Mouse (Mus musculus): ENCODE measurements around the gene Plekhj1. TPM values are rescaled to one million over a fixed set of nuclear protein-coding genes. Genes with fewer than 3 reads are reported as not detected.

Plekhj1 gene
- polyA plus RNA-seq, 1 experiment from 2014 or later = 75.4 TPM

- Histone ChIP-seq H3K9me3 (ENCODE audit: control insufficient read depth, low read length) (no peaks in the 10 kb centered on the region), H3K36me3 (ENCODE audit: control insufficient read depth, insufficient read depth, low read length) (peaks cover 82% of the 10 kb centered on the region), H3K27me3 (ENCODE audit: control insufficient read depth, insufficient read depth, low read length) (no peaks in the 10 kb centered on the region), H3K4me3 (ENCODE audit: control insufficient read depth in 1 of 2, insufficient read depth in 1 of 2, low read depth in 1 of 2, low read length in 2 of 2) (no peak overlapping the region), H3K4me2 (ENCODE audit: low read length) (no peak overlapping the region), H3K27ac (replicated peaks in 1 of 2; ENCODE audit: control insufficient read depth in 1 of 2, insufficient read depth in 1 of 2, low read depth in 2 of 2, low read length in 2 of 2) (no peak overlapping the region), H3K4me1 (ENCODE audit: control insufficient read depth in 2 of 2, insufficient read depth in 2 of 2, low read length in 2 of 2) (peaks cover 10 to 29% of the 10 kb centered on the region in 2 experiments), H3K9ac (ENCODE audit: low read length) (no peak overlapping the region)
- no peak for ATAC-seq (ENCODE audit: insufficient number of reproducible peaks, insufficient read depth, low FRiP score, low read depth)
- 76% methylated on average over 4 of the region's 4 CpGs for WGBS
Observed at GRCm38 (mm10) chr10:80793803-80794202, 4.6 kb downstream of the Plekhj1 start.

- peaks cover 88% of the 10 kb centered on the region for H3K36me3 ChIP-seq (ENCODE audit: control insufficient read depth, insufficient read depth, low read length)
- H3K4me3 ChIP-seq (ENCODE audit: control insufficient read depth in 1 of 2, insufficient read depth in 1 of 2, low read depth in 1 of 2, low read length in 2 of 2) = no peak overlapping the region
- no peaks in the 10 kb centered on the region for H3K9me3 ChIP-seq (ENCODE audit: control insufficient read depth, low read length)
- peaks cover 10 to 29% of the 10 kb centered on the region in 2 experiments for H3K4me1 ChIP-seq (ENCODE audit: control insufficient read depth in 2 of 2, insufficient read depth in 2 of 2, low read length in 2 of 2)
- H3K27me3 ChIP-seq (ENCODE audit: control insufficient read depth, insufficient read depth, low read length) = no peaks in the 10 kb centered on the region
- ATAC-seq (ENCODE audit: insufficient number of reproducible peaks, insufficient read depth, low FRiP score, low read depth) = no peak
- 89% methylated on average over 13 of the region's 13 CpGs for WGBS
- H3K4me2 ChIP-seq (ENCODE audit: low read length) = no peak overlapping the region
- H3K27ac ChIP-seq (replicated peaks in 1 of 2; ENCODE audit: control insufficient read depth in 1 of 2, insufficient read depth in 1 of 2, low read depth in 2 of 2, low read length in 2 of 2) = no peak overlapping the region
- H3K9ac ChIP-seq (ENCODE audit: low read length) = no peak overlapping the region
Observed at GRCm38 (mm10) chr10:80793033-80793784, 5.2 kb downstream of the Plekhj1 start.

GRCm38 (mm10) chr10:80792175-80793032 lies 6.0 kb downstream of the Plekhj1 start:
- H3K27ac ChIP-seq (replicated peaks in 1 of 2; ENCODE audit: control insufficient read depth in 1 of 2, insufficient read depth in 1 of 2, low read depth in 2 of 2, low read length in 2 of 2) = peak overlapping the region; percentile 40 to 68; a peak in 2 of 4 replicates
- H3K4me2 ChIP-seq (ENCODE audit: low read length) = no peak overlapping the region
- no peaks in the 10 kb centered on the region for H3K27me3 ChIP-seq (ENCODE audit: control insufficient read depth, insufficient read depth, low read length)
- H3K4me3 ChIP-seq (ENCODE audit: control insufficient read depth in 1 of 2, insufficient read depth in 1 of 2, low read depth in 1 of 2, low read length in 2 of 2) = no peak overlapping the region
- H3K36me3 ChIP-seq (ENCODE audit: control insufficient read depth, insufficient read depth, low read length) = peaks cover 96% of the 10 kb centered on the region
- H3K4me1 ChIP-seq (ENCODE audit: control insufficient read depth in 2 of 2, insufficient read depth in 2 of 2, low read length in 2 of 2) = peaks cover 10 to 29% of the 10 kb centered on the region in 2 experiments
- peak overlapping the region; percentile 41; the same call in 1 of the 2 replicates for H3K9ac ChIP-seq (ENCODE audit: low read length)
- no peak for ATAC-seq (ENCODE audit: insufficient number of reproducible peaks, insufficient read depth, low FRiP score, low read depth)
- 78% methylated on average over 41 of the region's 41 CpGs for WGBS
- no peaks in the 10 kb centered on the region for H3K9me3 ChIP-seq (ENCODE audit: control insufficient read depth, low read length)

- peak; percentile 23 for ATAC-seq (ENCODE audit: insufficient number of reproducible peaks, insufficient read depth, low FRiP score, low read depth)
Observed at GRCm38 (mm10) chr10:80791476-80792174, 6.8 kb downstream of the Plekhj1 start.

GRCm38 (mm10) chr10:80790761-80791404 lies 7.5 kb downstream of the Plekhj1 start:
- H3K4me3 ChIP-seq (ENCODE audit: control insufficient read depth in 1 of 2, insufficient read depth in 1 of 2, low read depth in 1 of 2, low read length in 2 of 2) = no peak overlapping the region
- H3K9me3 ChIP-seq (ENCODE audit: control insufficient read depth, low read length) = no peaks in the 10 kb centered on the region
- H3K27ac ChIP-seq (replicated peaks in 1 of 2; ENCODE audit: control insufficient read depth in 1 of 2, insufficient read depth in 1 of 2, low read depth in 2 of 2, low read length in 2 of 2) = peak overlapping the region; percentile 34 to 68; a peak in 3 of 4 replicates
- peaks cover 99% of the 10 kb centered on the region for H3K36me3 ChIP-seq (ENCODE audit: control insufficient read depth, insufficient read depth, low read length)
- no peak overlapping the region for H3K4me2 ChIP-seq (ENCODE audit: low read length)
- ATAC-seq (ENCODE audit: insufficient number of reproducible peaks, insufficient read depth, low FRiP score, low read depth) = no peak
- H3K27me3 ChIP-seq (ENCODE audit: control insufficient read depth, insufficient read depth, low read length) = no peaks in the 10 kb centered on the region
- WGBS = 71% methylated on average over 19 of the region's 19 CpGs
- peaks cover 10 to 19% of the 10 kb centered on the region in 2 experiments for H3K4me1 ChIP-seq (ENCODE audit: control insufficient read depth in 2 of 2, insufficient read depth in 2 of 2, low read length in 2 of 2)
- H3K9ac ChIP-seq (ENCODE audit: low read length) = peak overlapping the region; percentile 13; the same call in 1 of the 2 replicates

More at GRCm38 (mm10) chr10:80791476-80792174, 6.8 kb downstream of the Plekhj1 start:
- Histone ChIP-seq H3K27me3 (ENCODE audit: control insufficient read depth, insufficient read depth, low read length) (no peaks in the 10 kb centered on the region), H3K27ac (replicated peaks in 1 of 2; ENCODE audit: control insufficient read depth in 1 of 2, insufficient read depth in 1 of 2, low read depth in 2 of 2, low read length in 2 of 2) (peak overlapping the region; percentile 40 to 68; a peak in 3 of 4 replicates), H3K4me3 (ENCODE audit: control insufficient read depth in 1 of 2, insufficient read depth in 1 of 2, low read depth in 1 of 2, low read length in 2 of 2) (no peak overlapping the region), H3K9me3 (ENCODE audit: control insufficient read depth, low read length) (no peaks in the 10 kb centered on the region), H3K9ac (ENCODE audit: low read length) (peak overlapping the region; percentile 41; the same call in 1 of the 2 replicates), H3K36me3 (ENCODE audit: control insufficient read depth, insufficient read depth, low read length) (peaks cover 99% of the 10 kb centered on the region), H3K4me1 (ENCODE audit: control insufficient read depth in 2 of 2, insufficient read depth in 2 of 2, low read length in 2 of 2) (peaks cover 10 to 23% of the 10 kb centered on the region in 2 experiments), H3K4me2 (ENCODE audit: low read length) (no peak overlapping the region)
- WGBS = 45% methylated on average over 33 of the region's 33 CpGs

GRCm38 (mm10) chr10:80787517-80787916 lies 10.9 kb downstream of the Plekhj1 start:
- 76% methylated on average over 2 of the region's 2 CpGs for WGBS
- H3K27ac ChIP-seq (replicated peaks in 1 of 2; ENCODE audit: control insufficient read depth in 1 of 2, insufficient read depth in 1 of 2, low read depth in 2 of 2, low read length in 2 of 2) = no peak overlapping the region
- H3K36me3 ChIP-seq (ENCODE audit: control insufficient read depth, insufficient read depth, low read length) = peaks cover 99% of the 10 kb centered on the region
- H3K9ac ChIP-seq (ENCODE audit: low read length) = no peak overlapping the region
- H3K4me1 ChIP-seq (ENCODE audit: control insufficient read depth in 2 of 2, insufficient read depth in 2 of 2, low read length in 2 of 2) = peaks cover 10 to 19% of the 10 kb centered on the region in 2 experiments
- H3K4me3 ChIP-seq (ENCODE audit: control insufficient read depth in 1 of 2, insufficient read depth in 1 of 2, low read depth in 1 of 2, low read length in 2 of 2) = no peak overlapping the region
- no peaks in the 10 kb centered on the region for H3K9me3 ChIP-seq (ENCODE audit: control insufficient read depth, low read length)
- H3K27me3 ChIP-seq (ENCODE audit: control insufficient read depth, insufficient read depth, low read length) = no peaks in the 10 kb centered on the region
- H3K4me2 ChIP-seq (ENCODE audit: low read length) = no peak overlapping the region
- ATAC-seq (ENCODE audit: insufficient number of reproducible peaks, insufficient read depth, low FRiP score, low read depth) = no peak

GRCm38 (mm10) chr10:80785963-80786362 lies 12.5 kb downstream of the Plekhj1 start:
- Histone ChIP-seq H3K4me1 (ENCODE audit: control insufficient read depth in 2 of 2, insufficient read depth in 2 of 2, low read length in 2 of 2) (peaks cover 0 to 5% of the 10 kb centered on the region in 2 experiments; a peak in 2 of 4 replicates), H3K9ac (ENCODE audit: low read length) (no peak overlapping the region), H3K27ac (replicated peaks in 1 of 2; ENCODE audit: control insufficient read depth in 1 of 2, insufficient read depth in 1 of 2, low read depth in 2 of 2, low read length in 2 of 2) (no peak overlapping the region), H3K9me3 (ENCODE audit: control insufficient read depth, low read length) (no peaks in the 10 kb centered on the region), H3K4me3 (ENCODE audit: control insufficient read depth in 1 of 2, insufficient read depth in 1 of 2, low read depth in 1 of 2, low read length in 2 of 2) (no peak overlapping the region), H3K4me2 (ENCODE audit: low read length) (no peak overlapping the region), H3K36me3 (ENCODE audit: control insufficient read depth, insufficient read depth, low read length) (peaks cover 99% of the 10 kb centered on the region), H3K27me3 (ENCODE audit: control insufficient read depth, insufficient read depth, low read length) (no peaks in the 10 kb centered on the region)
- WGBS = 90% methylated on average over 11 of the region's 11 CpGs
- ATAC-seq (ENCODE audit: insufficient number of reproducible peaks, insufficient read depth, low FRiP score, low read depth) = no peak

Data from heart, embryonic 14.5 days (tissue).